Mouse (Mus musculus): ENCODE measurements around the gene Mmel1. TPM values are rescaled to one million over a fixed set of nuclear protein-coding genes. Genes with fewer than 3 reads are reported as not detected.

Gene Mmel1
- total RNA-seq, 2 experiments from 2014 or later = 0.15 to 0.40 TPM

DNA sequence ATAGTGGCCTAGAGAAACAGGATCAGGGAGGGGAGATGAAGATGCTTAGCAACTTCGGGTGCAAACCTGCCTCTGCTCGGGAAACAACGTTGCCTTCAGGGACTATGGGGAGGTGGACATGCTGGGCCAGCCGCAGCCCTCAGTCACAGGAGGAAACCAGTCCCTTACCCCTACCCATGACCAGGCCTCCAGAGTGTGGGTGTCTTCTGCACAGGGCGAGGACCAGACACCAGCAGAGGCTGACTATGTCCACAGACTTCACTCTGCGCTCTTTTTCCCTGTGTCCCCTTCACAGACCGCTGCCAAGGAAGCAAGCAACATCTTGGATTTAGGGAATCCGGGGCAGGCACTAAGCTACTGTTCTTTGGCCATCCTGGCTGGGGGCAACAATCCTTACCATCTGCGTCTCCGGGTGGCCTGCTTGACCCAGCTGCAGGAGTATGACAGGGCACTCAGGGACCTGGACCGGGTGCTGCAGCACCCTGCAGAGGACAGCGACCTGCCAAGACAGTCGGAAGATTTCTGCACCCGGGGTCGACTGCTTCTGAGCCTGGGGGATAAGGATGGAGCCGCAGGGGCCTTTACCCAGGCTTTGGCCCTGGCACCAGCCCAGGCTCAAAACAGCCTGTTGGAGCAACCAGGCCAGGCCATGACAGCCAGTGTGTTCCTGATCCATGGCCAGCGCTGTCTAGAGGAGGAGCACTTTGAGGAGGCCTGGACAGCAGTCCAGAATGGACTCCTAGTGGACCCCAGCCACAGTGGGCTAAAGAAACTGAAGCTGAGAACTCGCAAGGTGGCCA, 4.2 kb upstream of the Mmel1 start:
- no peak for DNase-seq

DNA sequence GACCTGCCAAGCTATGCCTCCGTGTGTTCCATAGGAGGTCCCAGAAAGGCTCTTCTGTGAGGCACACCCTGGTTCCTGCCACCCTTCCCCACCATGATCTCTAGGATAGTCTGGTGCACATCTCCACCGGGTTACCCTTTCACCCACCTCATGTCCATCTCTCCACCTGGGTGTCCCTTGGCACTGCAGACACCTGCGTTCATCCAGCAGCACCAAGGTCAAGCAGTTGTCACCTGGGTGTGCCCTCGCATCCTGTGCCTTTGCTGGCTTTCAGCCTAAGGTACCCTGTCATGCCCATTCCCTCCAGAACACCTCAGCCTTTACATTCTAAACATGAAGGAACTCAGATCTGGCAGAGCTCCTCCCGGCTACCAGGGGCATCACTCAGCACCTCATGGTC, 3.0 kb upstream of the Mmel1 start:
- DNase-seq = no peak

DNA sequence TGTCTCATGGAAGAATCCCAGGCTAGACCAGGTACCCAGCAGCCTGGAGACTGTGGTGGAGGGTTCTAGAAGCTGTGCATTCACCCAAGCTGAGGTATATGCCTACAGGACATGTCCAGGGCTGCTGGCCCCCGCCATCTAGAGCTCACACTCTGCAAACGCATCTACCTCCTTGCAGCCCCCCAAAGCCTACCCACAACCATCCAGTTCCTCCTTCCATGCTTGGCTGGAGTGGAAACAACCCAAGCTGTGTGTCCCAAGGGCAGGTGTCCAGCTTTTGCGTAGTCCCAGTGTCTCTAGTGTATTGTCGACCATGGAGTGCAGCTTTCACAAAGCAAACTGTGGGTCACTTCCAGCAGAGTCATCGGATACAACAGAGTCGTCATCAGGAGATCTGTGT, 2.1 kb upstream of the Mmel1 start:
- DNase-seq = no peak

DNA sequence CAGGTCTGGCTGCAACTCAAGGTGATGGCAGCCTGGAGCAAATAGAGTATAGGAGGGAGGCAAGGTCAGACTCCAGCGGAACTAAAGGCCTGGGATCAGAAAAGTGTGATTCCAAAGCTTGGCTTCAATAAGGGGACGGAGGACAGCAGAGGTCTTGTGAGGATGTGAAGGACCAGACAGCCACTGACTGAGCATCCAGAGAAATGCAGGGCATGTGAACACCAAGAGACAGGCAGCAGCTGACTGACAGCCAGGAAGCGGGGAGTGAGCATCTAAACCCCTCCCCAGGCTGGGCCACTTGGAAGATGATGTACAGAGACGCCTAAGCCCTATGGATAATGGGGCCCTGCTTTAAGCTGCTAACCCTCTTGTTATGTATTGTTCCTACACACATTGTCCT, 1.3 kb downstream of the Mmel1 start:
- DNase-seq = no peak

DNA sequence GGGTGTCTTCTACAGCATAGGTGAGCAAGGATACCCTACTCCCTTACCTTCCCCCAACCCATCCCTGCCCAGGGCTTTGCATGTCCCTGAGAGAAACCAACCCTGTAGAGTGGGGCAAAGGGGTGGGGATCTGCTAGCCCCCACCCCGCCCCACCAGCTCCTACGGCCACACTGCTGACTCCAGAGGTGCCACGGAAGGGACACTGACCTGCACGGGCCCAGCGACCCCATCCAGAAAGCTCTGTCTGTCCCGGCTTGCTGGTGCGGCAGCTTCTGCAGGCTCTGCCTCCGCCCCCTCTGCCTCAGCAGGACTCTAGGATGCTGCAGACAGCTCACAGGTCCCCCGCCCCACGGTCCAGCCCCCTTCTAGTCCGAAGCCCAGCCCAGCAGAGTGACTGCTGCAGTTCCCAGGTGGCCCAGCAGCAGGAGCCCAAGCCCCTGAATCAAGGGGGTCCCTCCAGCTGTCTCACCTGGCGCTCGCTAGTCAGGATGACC, 2.4 kb downstream of the Mmel1 start:
- DNase-seq = no peak

DNA sequence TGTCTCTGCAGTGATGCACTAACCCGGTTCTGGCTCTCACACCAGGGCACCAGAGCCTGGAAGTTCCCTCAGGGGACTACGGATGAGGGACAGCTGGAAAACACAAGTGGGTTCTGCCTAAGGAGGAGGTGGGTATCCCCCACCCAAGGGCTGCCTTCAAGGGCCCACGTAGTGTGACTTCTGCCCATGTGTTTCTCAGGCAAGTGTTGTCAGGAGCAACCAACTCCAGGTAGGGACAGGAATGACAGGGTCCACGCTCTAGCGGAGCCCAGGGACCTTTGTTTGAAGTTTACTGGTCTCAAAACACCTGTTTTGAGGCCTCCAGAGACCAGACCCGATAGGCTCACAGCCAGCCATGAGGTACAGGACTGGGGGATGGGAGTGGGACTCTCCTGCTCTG, 3.8 kb downstream of the Mmel1 start:
- no peak for DNase-seq

DNA sequence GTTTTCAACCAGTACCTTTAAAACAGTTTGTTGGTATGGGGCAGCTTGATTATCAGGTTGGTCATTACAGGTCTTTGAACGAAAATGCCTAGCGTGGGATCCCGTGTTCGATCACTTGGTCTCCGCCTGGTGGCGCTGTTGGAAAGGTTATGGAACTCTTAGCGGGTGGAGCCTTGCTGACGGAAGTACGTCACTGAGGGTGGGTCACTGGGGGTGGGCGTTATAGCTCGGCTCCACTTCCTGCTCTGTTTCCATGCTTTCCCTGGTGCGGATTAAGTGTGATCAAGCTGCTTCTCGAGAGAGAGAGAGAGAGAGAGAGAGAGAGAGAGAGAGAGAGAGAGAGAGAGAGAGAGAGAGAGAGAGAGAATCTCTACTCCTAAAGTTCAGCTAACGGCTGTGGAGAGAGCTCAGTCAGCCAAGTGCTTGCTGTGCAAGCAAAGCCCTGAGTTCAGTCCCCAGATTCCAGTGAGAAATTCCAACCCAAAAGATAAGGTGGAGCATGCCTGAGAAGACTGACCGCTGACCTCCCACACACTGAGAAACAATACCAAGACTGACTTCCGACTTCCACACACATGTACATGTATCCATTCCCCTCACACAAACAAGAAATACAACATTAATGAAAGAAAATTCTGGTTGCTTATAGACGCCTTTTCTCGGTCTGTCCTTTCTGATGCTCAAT, 8.6 kb downstream of the Mmel1 start:
- peak; percentile 85 to 90 for DNase-seq

DNA sequence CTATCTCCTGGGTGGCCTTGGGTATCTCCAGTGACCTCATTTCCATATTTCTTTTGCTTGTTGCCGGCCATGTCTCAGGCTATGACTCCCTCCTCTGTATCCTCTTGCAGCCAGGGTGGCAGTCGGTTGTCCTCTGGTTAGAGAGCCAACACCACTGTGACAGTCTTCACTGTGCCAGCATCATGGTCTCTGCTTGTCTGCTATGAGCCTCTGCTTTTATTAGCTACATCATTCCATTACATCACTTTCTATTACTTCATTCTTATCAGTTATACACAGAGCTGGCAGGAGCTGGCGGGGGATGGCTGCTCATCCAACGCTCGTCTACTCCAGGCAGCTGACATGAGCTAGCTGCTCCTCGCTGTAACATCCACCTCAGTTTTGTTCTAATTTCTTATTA, 11.3 kb downstream of the Mmel1 start:
- no peak for DNase-seq

DNA sequence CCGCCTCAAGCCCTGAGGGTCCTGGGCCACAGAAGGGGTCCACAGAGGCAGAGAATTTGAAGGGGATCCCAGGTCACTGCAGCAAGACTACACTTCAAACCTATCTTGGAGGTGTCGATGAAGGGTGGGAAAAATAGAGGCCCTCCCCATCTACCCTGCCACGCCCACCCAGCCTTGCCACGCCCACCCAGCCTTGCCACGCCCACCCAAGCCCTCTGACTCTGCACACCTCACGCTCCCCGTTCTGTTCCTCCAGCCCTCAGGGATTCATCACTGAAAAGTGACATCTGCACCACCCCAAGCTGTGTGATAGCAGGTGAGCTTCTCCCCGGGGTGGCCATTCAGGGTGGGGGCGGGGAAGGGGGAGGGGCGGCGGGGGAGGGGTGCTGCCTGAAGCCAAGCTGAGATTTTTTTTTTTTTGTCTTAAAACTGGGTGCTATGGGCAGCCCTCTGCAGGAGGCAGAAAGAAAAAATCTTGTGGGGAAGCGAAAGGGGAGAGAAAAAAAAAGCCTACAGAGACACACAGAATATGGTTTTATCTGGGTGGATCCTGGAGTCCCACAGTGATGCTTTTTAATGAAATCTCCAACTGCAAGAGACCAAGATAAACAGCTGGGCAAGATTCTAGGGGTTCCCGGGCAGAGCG, 12.8 kb downstream of the Mmel1 start:
- DNase-seq = no peak

DNA sequence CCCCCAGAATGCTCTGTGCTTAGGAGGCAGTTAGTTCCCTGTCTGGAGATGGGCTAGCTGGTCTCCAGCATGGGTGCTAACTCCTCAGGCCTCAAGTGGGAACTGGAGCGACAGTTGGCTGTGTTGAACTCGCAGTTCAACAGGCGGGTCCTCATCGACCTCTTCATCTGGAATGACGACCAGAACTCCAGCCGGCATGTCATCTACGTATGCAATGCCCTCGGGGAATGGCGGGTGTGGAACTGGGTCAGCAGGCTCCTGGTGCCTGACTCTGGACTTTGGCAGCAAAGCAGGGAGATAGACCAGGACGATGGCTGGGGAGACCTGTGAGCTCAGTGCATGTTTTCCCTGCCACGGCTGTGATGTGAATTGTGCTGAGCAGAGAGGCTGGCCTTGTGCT, 16.0 kb downstream of the Mmel1 start:
- DNase-seq = no peak

DNA sequence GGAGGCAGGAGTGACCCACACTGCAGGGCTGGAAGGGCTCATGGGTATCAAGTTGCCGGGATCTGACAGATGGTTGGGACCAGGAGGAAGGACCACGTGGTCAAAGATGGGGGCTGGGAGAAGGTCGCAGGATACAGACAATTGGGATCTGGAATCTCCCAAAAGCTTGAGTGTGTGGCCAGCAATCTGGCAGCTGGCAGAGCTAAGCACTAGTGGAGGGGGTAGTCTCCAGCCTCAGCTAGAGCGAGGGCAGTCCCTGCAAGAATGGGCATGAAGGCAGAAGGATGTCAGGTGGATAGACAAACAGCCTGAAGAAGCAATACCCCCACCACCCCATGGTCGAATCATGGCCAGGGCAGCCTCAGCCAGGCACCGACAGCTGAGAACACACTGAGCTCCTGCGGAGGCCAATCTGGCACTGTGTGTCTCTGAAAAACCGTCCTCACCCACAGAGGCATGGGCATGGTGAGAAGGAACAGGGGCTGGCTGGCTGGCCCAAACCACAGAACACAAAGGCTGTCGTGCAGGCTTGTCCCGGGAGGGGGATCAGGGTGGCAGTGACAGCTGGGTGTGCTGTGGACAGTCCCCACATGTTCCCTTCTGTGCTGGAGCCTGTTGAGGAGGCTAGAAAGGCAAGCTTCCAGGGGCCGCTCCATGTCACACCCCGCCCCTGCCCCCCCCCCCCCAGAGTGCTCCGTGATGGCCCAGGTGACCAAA, 17.6 kb downstream of the Mmel1 start:
- DNase-seq = no peak

DNA sequence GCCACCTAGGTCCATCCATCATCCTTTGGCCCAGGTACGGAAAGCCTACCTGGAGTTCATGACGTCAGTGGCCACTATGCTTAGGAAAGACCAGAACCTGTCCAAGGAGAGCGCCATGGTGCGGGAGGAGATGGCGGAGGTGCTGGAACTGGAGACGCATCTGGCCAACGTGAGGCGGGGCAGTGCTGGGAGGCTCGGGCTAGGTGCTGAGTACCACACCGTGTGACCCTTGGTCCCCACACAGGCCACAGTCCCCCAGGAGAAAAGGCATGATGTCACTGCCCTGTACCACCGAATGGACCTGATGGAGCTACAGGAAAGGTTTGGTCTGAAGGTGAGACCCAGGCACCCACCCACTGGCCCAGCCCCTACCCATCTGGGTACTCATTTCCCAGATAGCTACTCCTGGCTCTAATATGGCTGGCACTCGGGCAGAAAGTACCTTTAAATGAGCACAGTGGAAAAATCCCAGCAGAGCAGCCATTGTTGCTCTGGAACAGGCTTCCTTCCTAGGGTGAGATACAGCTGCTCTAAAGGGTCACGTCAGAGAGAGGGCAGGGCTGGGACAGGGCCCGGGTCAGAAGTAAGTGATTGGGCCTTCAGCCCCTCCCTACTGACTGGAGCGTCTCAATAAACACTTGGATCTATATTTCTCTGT, 18.3 kb downstream of the Mmel1 start:
- DNase-seq = no peak

DNA sequence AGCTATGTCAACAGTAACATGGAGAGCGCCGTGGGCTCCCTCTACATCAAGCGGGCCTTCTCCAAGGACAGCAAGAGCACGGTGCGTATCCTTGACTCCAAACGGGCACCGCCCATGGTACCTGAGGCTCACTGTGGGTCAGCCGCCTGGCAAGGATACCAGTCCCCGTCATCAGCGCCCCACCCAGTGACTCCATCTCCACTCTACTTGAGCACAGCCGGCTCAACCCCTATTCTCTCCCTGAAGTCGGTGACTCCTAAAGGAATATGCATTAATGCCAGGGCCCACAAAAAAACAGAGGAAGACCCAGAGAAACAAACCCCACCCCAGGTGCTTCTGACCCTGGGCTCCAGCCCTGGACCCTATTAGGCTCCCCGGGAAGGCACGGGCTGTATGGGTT, 21.5 kb downstream of the Mmel1 start:
- no peak for DNase-seq

DNA sequence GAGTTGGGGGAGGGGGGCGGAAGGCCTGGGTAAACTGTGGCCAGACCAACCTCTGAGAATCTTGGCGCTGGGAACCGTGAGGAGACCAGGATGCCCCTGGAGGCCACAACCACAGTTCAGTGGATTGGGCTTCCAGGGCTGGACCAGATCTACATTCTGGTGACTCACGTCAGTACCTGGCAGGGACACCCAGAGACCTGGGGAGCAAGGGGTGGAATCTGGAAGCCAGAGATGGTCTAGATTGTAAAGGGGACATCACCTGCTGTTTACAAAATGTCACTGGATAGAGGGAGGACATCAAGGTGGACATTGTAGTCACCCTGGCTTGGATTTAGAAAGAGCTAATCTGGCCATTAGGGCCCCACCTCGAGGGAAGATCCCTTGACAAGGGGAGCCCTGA, 26.2 kb downstream of the Mmel1 start:
- no peak for DNase-seq

DNA sequence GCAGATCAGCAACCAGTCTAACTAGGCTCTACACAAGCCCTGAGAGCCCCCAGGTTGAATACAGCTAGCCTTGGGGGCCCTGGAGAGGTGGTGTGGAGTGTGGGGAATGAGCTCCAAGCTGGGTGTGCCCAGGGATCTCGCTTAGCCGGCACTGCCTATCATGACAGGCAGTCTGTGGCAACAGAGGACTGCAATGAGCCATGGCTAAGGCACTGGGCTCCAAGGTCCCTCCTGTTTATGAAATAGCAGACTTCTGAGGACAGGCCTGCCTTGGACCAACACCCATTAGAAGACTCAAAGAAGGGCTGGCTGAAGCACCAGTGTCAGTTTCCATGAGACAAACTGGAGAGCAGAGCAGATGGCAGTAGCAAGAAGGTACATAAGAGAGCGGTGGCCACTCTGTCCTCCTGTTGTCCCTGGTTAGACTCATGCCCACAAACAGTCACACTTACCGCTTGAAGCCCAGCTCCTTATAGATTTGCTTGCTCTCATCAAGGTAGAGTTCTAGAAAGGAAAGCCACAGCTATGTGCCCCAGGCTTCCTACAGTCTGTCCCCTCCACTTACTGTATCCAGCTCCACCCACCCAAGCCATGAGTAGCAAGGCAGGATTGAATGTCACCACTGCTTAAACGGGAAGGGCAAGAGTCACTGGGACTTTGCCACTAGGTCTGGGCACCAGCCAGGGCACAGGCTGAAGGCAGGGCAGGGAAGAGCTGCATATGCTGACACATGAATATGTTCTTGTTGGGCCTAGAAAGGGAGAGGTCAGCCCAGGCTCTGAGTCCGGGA, 28.5 kb downstream of the Mmel1 start:
- DNase-seq = no peak

DNA sequence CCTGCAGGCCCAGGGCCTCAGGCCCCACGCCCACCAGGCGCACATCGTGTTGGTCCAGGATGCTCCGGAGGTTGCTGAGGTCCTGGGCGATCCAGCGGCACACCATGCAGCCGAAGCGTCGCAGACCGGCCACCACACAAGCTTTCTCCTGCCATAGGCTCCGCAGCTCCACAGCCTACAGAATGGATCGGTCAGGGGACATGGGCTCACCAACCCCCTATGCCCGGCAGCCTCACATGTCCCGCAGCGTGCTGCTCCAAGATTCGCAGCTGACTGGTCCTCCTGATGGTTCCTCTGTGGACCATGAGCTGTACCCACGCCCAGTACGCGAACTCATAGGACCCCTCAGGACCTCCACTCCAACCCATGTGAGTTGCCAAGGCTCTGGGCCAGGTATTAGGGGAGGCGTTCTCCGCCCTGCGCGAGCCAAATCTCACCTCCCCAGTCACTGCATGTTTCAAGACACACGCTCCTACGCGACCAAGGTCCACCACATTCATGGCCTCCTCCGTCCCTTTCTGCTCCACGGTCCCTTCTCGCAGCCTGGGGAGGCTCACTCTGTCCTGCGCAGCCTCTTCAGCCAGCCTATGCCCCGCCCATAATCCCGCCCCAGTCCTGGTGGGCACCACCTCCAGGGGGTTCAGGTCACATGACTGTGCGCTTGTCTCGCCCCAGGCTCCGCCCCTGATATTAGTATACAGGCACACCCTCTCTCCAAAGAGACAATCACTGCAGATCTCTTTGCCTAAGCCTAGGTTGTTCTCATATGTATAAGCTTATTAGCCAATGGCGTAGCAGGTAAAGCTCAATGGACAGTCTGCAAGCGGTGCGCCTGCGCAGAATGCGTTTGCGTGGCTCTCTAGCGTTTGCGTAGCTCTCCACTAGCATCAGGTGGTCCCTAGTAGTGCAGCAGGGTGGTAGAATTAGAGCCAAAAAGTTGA, 29.4 kb downstream of the Mmel1 start, which contains the start of gene Fam213b:
TSS of gene Fam213b (minus strand) at position 630 of the 941 bp plus-strand sequence.
- peak; percentile 80 for DNase-seq

DNA sequence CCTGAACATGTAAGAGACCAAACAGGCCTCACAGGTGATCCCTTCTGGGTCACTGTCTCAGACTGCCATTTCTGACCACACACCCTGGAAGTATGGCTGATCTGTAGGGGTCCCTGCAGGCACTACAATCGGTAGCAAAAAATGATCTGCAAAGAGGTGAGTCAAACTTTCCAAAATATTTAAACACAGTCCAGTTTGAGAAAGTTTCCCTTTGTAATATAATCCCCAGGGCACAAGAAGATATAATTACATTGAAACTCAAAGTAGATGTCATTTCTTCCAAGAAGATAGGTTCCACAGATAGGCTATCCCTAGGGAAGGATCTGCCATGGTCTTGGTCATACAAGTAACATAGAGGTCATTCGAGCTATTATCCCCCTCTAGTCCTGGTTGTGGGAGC, 33.0 kb downstream of the Mmel1 start:
- DNase-seq = no peak

DNA sequence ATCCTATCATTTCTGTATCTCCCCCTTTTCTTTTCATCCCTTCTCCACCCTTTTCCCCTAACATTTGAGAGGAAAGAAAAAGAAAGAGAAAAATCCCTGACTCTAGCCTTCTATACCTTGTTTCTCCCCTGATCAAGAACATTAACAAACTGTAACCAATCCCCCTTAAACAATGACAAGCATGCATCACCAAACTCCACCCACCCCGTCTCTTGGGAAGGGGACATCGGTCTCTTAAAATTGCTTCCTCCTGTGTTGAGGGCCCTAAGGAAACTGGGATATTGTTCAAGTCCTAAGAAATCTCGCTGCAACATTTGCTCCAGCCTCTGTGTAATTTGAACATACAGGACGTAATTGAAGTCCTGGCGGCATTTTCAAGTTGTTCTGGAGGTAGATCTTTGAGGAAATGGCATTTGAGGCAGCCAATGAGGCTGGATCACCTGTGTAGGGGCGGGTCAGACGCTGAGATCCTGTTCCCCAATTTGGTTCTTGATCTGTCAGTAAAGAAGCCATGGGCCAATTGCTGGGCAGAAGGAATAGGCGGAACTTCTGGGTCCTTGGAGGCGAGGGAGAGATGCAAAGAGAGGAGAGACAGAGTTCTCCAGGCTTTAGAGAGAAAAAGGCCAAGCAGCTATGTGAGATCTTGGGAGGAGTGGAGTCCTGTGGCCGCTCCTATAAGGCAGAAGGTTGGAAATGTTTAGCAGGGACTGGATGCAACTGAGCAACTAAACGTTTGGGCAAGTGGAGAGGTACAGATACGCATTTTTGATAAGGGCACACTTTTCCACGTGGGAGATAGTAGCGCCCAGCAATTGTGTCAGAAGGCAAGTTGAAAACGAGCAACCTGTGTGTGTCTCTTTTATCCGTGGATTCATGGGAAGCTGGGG, 35.0 kb downstream of the Mmel1 start:
- DNase-seq = peak; percentile 69 to 73

DNA sequence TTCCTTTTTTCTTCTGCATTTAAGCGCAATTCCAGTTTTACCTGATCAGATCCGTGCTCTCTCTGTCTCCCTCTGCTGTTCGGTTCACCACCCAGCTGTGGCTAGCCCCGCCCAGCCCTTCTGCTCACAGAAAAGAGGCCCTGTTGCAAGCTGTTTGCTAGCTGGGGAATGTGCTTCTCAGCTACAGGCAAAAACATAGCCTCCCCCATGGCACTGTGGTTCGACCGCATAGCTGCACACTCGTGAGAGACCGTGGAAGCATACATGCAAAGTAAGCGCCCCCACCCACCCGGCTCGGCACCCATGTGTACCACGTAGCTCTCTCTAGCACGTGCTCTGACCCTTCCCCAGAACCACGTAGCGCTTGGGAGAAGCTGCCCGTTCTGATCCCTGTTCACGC, 38.4 kb downstream of the Mmel1 start:
- DNase-seq = peak; percentile 57 to 65
